Mouse (Mus musculus): ENCODE results near the gene Scn4b. TPM values are rescaled to one million over a fixed set of nuclear protein-coding genes. Genes with fewer than 3 reads are reported as not detected.

The Scn4b gene
- total and polyA plus RNA-seq, 2 experiments from 2014 or later: 0.10 to 0.57 TPM

DNA sequence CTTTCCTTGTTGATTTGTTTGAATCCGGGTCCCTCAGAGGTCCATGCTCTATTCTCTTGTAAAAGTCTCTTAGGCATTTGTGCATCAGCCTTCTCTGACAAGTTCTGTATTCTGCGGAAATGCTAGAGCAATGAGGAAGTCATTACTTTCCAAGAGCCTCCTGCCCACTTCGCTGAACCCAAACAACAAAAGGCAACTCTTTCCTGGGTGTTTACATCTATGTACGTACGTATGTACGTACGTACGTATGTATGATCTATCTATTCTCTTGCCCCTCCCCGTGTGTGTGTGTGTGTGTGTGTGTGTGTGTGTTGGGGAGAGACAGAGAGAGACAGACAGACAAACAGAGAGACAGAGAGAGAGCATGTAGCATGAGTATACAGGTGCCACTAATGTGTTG lies 21.4 kb upstream of the Scn4b start:
- Histone ChIP-seq H3K9ac (replicated peaks; ENCODE audit: low read depth, low read length) (no peak overlapping the region), H3K27ac (ENCODE audit: low read depth) (no peak overlapping the region), H3K4me1 (ENCODE audit: control insufficient read depth, insufficient read depth) (0 out of 2 replicates have a peak, but pooled peaks cover 7% of the 10 kb centered on the region), H3K36me3 (replicated peaks; ENCODE audit: control insufficient read depth, insufficient read depth, low read length) (no peaks in the 10 kb centered on the region), H3K9me3 (replicated peaks; ENCODE audit: control insufficient read depth, low read length) (no peaks in the 10 kb centered on the region), H3K4me3 (ENCODE audit: low read depth, low read length) (no peak overlapping the region), H3K27me3 (ENCODE audit: control insufficient read depth, insufficient read depth, low read length) (peaks cover 7% of the 10 kb centered on the region; the same call in 1 of the 2 replicates), H3K4me2 (ENCODE audit: low read depth, low read length) (no peak overlapping the region)
- WGBS: 63% methylated on average over 9 of the region's 9 CpGs
- no peak for ATAC-seq (ENCODE audit: insufficient read depth, low read depth)
- DNase-seq (ENCODE audit: low spot score): no peak
- TF ChIP-seq CTCF (IDR thresholded peaks at IDR 0.05; ENCODE audit: low read depth) (no peak), EP300 (IDR thresholded peaks at IDR 0.05; ENCODE audit: low read depth) (no peak)

DNA sequence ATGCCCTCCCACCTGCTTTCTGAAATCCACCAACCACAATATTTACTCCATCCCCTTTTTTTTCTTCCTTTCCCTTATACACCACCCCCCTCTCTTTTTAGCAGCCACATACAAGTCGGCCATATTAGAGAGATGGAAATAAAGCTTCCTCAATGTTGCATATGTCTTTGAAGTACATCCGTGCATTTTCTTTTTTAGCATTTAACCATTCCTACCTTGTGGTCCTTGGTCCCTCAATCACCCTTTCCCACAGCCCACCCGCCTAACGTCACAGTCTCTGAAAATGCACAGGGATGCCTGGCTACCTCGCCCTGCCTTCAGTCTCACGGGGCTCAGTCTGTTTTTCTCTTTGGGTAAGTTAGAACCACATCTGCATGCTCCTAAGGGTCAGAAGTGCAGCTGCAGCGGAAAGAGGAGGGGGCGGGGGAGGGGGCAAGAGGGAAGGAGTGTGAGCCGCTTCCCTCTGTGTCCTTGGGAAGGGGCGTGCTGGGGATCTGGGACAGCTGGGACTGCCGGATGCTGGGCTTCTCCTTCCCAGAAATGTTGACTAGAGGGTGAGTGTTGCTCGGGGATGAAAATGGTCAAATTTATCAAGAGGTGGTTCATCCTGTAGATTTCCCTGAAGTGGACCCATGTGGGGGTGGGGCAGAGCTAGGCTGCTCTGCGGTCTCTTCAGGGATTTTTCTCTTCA lies 20.3 kb upstream of the Scn4b start, which contains the start of gene Scn2b:
Gene Scn2b (plus strand): TSS at position 42 of the 691 bp plus-strand sequence.
- H3K4me2 ChIP-seq (ENCODE audit: low read depth, low read length): peak within 1 kb of the TSS; percentile 63
- no peaks in the 10 kb centered on the region for H3K36me3 ChIP-seq (replicated peaks; ENCODE audit: control insufficient read depth, insufficient read depth, low read length)
- no peaks in the 10 kb centered on the region for H3K9me3 ChIP-seq (replicated peaks; ENCODE audit: control insufficient read depth, low read length)
- peak within 1 kb of the TSS; percentile 11; the same call in 1 of the 2 replicates for H3K27ac ChIP-seq (ENCODE audit: low read depth)
- H3K9ac ChIP-seq (replicated peaks; ENCODE audit: low read depth, low read length): peak within 1 kb of the TSS; percentile 44; the same call in 1 of the 2 replicates
- H3K27me3 ChIP-seq (ENCODE audit: control insufficient read depth, insufficient read depth, low read length): peaks cover 7% of the 10 kb centered on the region; the same call in 1 of the 2 replicates
- peak; percentile 50 for DNase-seq (ENCODE audit: low spot score)
- TF ChIP-seq CTCF (IDR thresholded peaks at IDR 0.05; ENCODE audit: low read depth) (no peak), EP300 (IDR thresholded peaks at IDR 0.05; ENCODE audit: low read depth) (no peak)
- 0 out of 2 replicates have a peak, but pooled peaks cover 7% of the 10 kb centered on the region for H3K4me1 ChIP-seq (ENCODE audit: control insufficient read depth, insufficient read depth)
- 2% methylated on average over 13 of the region's 13 CpGs for WGBS
- no peak for ATAC-seq (ENCODE audit: insufficient read depth, low read depth)
- peak within 1 kb of the TSS; percentile 48 for H3K4me3 ChIP-seq (ENCODE audit: low read depth, low read length)

- Histone ChIP-seq H3K27me3 (ENCODE audit: control insufficient read depth, insufficient read depth, low read length) (peaks cover 7% of the 10 kb centered on the region; the same call in 1 of the 2 replicates), H3K36me3 (replicated peaks; ENCODE audit: control insufficient read depth, insufficient read depth, low read length) (no peaks in the 10 kb centered on the region), H3K27ac (ENCODE audit: low read depth) (no peak overlapping the region), H3K4me3 (ENCODE audit: low read depth, low read length) (peak overlapping the region; percentile 48; the same call in 1 of the 2 replicates), H3K9me3 (replicated peaks; ENCODE audit: control insufficient read depth, low read length) (no peaks in the 10 kb centered on the region), H3K9ac (replicated peaks; ENCODE audit: low read depth, low read length) (no peak overlapping the region), H3K4me1 (ENCODE audit: control insufficient read depth, insufficient read depth) (0 out of 2 replicates have a peak, but pooled peaks cover 7% of the 10 kb centered on the region), H3K4me2 (ENCODE audit: low read depth, low read length) (peak overlapping the region; percentile 63)
- no peak for TF ChIP-seq CTCF (IDR thresholded peaks at IDR 0.05; ENCODE audit: low read depth)
- TF ChIP-seq EP300 (IDR thresholded peaks at IDR 0.05; ENCODE audit: low read depth): no peak
- no peak for DNase-seq (ENCODE audit: low spot score)
- no peak for ATAC-seq (ENCODE audit: insufficient read depth, low read depth)
- WGBS: 27% methylated on average over 10 of the region's 10 CpGs
Observed at GRCm38 (mm10) chr9:45118552-45118951, 19.6 kb upstream of the Scn4b start.

GRCm38 (mm10) chr9:45119316-45119953 lies 18.8 kb upstream of the Scn4b start:
- Histone ChIP-seq H3K27ac (ENCODE audit: low read depth) (no peak overlapping the region), H3K36me3 (replicated peaks; ENCODE audit: control insufficient read depth, insufficient read depth, low read length) (no peaks in the 10 kb centered on the region), H3K4me1 (ENCODE audit: control insufficient read depth, insufficient read depth) (0 out of 2 replicates have a peak, but pooled peaks cover 7% of the 10 kb centered on the region), H3K4me2 (ENCODE audit: low read depth, low read length) (no peak overlapping the region), H3K9ac (replicated peaks; ENCODE audit: low read depth, low read length) (no peak overlapping the region), H3K4me3 (ENCODE audit: low read depth, low read length) (no peak overlapping the region), H3K27me3 (ENCODE audit: control insufficient read depth, insufficient read depth, low read length) (peaks cover 11% of the 10 kb centered on the region; the same call in 1 of the 2 replicates), H3K9me3 (replicated peaks; ENCODE audit: control insufficient read depth, low read length) (no peaks in the 10 kb centered on the region)
- DNase-seq (ENCODE audit: low spot score) (no peak), ATAC-seq (ENCODE audit: insufficient read depth, low read depth) (no peak)
- TF ChIP-seq CTCF (IDR thresholded peaks at IDR 0.05; ENCODE audit: low read depth) (no peak), EP300 (IDR thresholded peaks at IDR 0.05; ENCODE audit: low read depth) (no peak)
- WGBS: 90% methylated on average over 8 of the region's 8 CpGs

DNA sequence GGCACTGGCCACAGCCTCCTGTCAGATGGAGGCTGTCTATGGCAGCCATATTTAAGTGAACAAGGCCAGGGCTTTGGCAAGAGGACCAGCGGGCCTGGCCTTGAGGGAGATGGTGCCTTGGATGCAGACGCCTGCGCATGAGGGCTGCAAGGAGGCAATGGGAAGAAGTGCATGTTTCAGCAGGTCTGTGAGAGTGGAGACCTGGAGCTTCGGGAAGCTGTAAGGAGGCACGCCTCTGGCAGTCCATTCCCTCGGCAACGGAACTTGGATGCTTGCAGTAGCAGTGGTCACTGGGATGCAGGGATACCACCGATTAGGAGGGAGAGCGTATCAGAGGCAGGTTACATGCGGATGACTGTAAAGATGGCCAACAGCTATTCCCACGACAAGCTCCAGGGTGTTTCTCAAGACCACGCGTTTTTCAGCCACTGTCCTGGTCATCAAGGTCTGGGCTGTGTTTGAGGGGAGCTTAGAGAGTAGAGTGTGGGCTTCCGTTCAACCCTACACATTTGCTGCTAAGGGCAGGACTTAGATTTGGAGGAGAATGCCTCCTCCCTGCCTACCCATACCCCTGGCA lies 18.2 kb upstream of the Scn4b start:
- Histone ChIP-seq H3K9ac (replicated peaks; ENCODE audit: low read depth, low read length) (no peak overlapping the region), H3K4me1 (ENCODE audit: control insufficient read depth, insufficient read depth) (0 out of 2 replicates have a peak, but pooled peaks cover 7% of the 10 kb centered on the region), H3K36me3 (replicated peaks; ENCODE audit: control insufficient read depth, insufficient read depth, low read length) (no peaks in the 10 kb centered on the region), H3K4me2 (ENCODE audit: low read depth, low read length) (no peak overlapping the region), H3K27me3 (ENCODE audit: control insufficient read depth, insufficient read depth, low read length) (peaks cover 12% of the 10 kb centered on the region; the same call in 1 of the 2 replicates), H3K27ac (ENCODE audit: low read depth) (no peak overlapping the region), H3K9me3 (replicated peaks; ENCODE audit: control insufficient read depth, low read length) (no peaks in the 10 kb centered on the region), H3K4me3 (ENCODE audit: low read depth, low read length) (no peak overlapping the region)
- ATAC-seq (ENCODE audit: insufficient read depth, low read depth) (no peak), DNase-seq (ENCODE audit: low spot score) (no peak)
- WGBS: 81% methylated on average over 14 of the region's 14 CpGs
- TF ChIP-seq EP300 (IDR thresholded peaks at IDR 0.05; ENCODE audit: low read depth) (no peak), CTCF (IDR thresholded peaks at IDR 0.05; ENCODE audit: low read depth) (no peak)
